Mouse (Mus musculus) splenic B cell, adult 2 months (primary cell): Measurements from ENCODE around the gene Rchy1.

ENCODE experiments used
- DNase-seq: peaks from one replicate; pipeline ENCODE4 v3.0.0-alpha.2; 2011; ENCODE audit warnings: low read depth, low spot score
- H3K27me3 ChIP-seq: 2 replicates; pipeline ENCODE4 v1.6.1; 2012; ENCODE audit warnings: mild to moderate bottlenecking, low read length, moderate library complexity, mixed read lengths; ENCODE audit not compliant: control insufficient read depth, poor library complexity, insufficient read depth, severe bottlenecking
- H3K36me3 ChIP-seq: 2 replicates; pipeline ENCODE4 v1.6.1; 2012; ENCODE audit warnings: mild to moderate bottlenecking, low read length, moderate library complexity, mixed read lengths; ENCODE audit not compliant: control insufficient read depth, poor library complexity, insufficient read depth, severe bottlenecking

The Rchy1 gene

GRCm38 (mm10) chr5:91911384-91912106 is 51.3 kb downstream of the Rchy1 start:
- DNase-seq, result no peak
- Histone ChIP-seq H3K36me3 (no peaks in the 10 kb centered on the region), H3K27me3 (no peaks in the 10 kb centered on the region)

GRCm38 (mm10) chr5:91910616-91911015 is 52.3 kb downstream of the Rchy1 start:
- H3K27me3 ChIP-seq, result no peaks in the 10 kb centered on the region
- no peaks in the 10 kb centered on the region for H3K36me3 ChIP-seq
- DNase-seq, result no peak

- H3K27me3 ChIP-seq, result no peaks in the 10 kb centered on the region
- H3K36me3 ChIP-seq, result no peaks in the 10 kb centered on the region
- DNase-seq, result no peak
These were observed 53.8 kb downstream of the Rchy1 start for GRCm38 (mm10) chr5:91909010-91909620.
